25 mouse cellular contexts compared by ENCODE assay signal in the genomic region with DNA sequence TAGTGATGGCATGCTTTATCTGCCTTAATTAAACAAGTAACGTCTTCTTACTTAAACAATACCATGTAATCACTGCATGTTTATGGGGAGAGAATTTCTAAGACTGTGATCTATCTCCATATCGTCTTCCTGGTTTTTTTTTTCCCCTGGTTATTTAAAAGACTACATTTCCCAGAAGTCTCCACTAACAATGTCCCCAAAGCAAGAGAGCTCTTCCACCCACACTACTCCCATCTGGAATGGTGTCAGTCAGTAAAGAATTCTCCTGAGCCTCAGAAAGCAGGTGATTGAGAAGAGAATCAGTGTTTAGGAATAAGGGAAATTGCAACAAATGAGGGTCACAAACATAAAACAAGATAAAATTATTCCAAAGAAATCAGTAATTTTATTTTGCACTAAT. TPM values are rescaled to one million over a fixed set of nuclear protein-coding genes. Genes with fewer than 3 reads are reported as not detected.
A peak's percentile ranks its signal among the peaks of the same experiment; 100 is the strongest.
DNase-seq lines count a peak whose midpoint lies in the region; ATAC-seq and TF ChIP-seq lines count a peak whose summit lies in the region.
"Had no signal": no experiment of that assay in that cellular context is flagged by ENCODE, and none has a peak within 500 bp of the region (broad histone marks: within the 10 kb centered on the region; RNA-seq: fewer than 3 reads in every experiment).

No protein-coding gene starts in this region.

- peaks cover 4% of the 10 kb centered on the region; the same call in 1 of the 2 replicates for H3K4me1 ChIP-seq in hindbrain, postnatal 0 days (ENCODE audit: insufficient read depth, low read length)
- peaks cover 7% of the 10 kb centered on the region for H3K4me1 ChIP-seq in hindbrain, embryonic 12.5 days
- peaks cover 29% of the 10 kb centered on the region for H3K4me1 ChIP-seq in neural tube, embryonic 15.5 days
- H3K4me1 ChIP-seq in embryonic facial prominence, embryonic 10.5 days: peaks cover 15% of the 10 kb centered on the region

- no peaks in the 10 kb centered on the region for H3K36me3 ChIP-seq in hindbrain, postnatal 0 days (ENCODE audit: insufficient read depth, low read length)
- H3K36me3 ChIP-seq in hindbrain, embryonic 12.5 days: no peaks in the 10 kb centered on the region
- H3K36me3 ChIP-seq in neural tube, embryonic 15.5 days: no peaks in the 10 kb centered on the region
- no peaks in the 10 kb centered on the region for H3K36me3 ChIP-seq in embryonic facial prominence, embryonic 10.5 days (replicated peaks)
- H3K36me3 ChIP-seq: embryonic facial prominence, embryonic 13.5 days; heart, embryonic 10.5 days; hindbrain, embryonic 10.5 days; lung, embryonic 15.5 days; midbrain, embryonic 12.5 days had no signal

- 0 out of 2 replicates have a peak overlapping the region, but pooled peaks have one; percentile 5 for H3K4me2 ChIP-seq in hindbrain, postnatal 0 days (ENCODE audit: low read depth, low read length)
- H3K4me2 ChIP-seq in hindbrain, embryonic 12.5 days (replicated peaks): no peak overlapping the region
- peak overlapping the region; percentile 9; the same call in 1 of the 2 replicates for H3K4me2 ChIP-seq in neural tube, embryonic 15.5 days
- H3K4me2 ChIP-seq: embryonic facial prominence, embryonic 13.5 days; lung, embryonic 15.5 days; midbrain, embryonic 12.5 days had no signal

- DNase-seq in cerebellum, adult 9-10 months: peak; percentile 72
- DNase-seq in cerebellum, postnatal 4 days (ENCODE audit: low spot score in 2 of 2): no peak
- peak; percentile 42 for DNase-seq in hindbrain, postnatal 0 days (ENCODE audit: low spot score)
- no peak for DNase-seq in neural tube, embryonic 10.5 days (ENCODE audit: extremely low spot score, low spot score)
- DNase-seq in embryonic facial prominence, embryonic 10.5 days (ENCODE audit: low spot score): no peak
- DNase-seq: right cerebral cortex, adult 18-20 months; thymus, postnatal 25 days had no signal

- ATAC-seq in hindbrain, postnatal 0 days: no peak
- ATAC-seq in hindbrain, embryonic 12.5 days (ENCODE audit: low FRiP score): no peak
- no peak for ATAC-seq in neural tube, embryonic 15.5 days (ENCODE audit: low FRiP score)
- ATAC-seq: CD4-positive, CD25-positive, alpha-beta regulatory T cell, adult 4 months had no signal

- H3K27me3 ChIP-seq in hindbrain, postnatal 0 days (ENCODE audit: insufficient read depth, low read length): no peaks in the 10 kb centered on the region
- H3K27me3 ChIP-seq in hindbrain, embryonic 12.5 days: peaks cover 30% of the 10 kb centered on the region
- H3K27me3 ChIP-seq in neural tube, embryonic 15.5 days (replicated peaks): 0 out of 2 replicates have a peak, but pooled peaks cover 3% of the 10 kb centered on the region
- H3K27me3 ChIP-seq in embryonic facial prominence, embryonic 10.5 days (replicated peaks; ENCODE audit: low read depth, poor library complexity, severe bottlenecking): peaks cover 45% of the 10 kb centered on the region

- H3K27ac ChIP-seq in hindbrain, postnatal 0 days: no peak overlapping the region
- H3K27ac ChIP-seq in hindbrain, embryonic 12.5 days: no peak overlapping the region
- H3K27ac ChIP-seq in neural tube, embryonic 15.5 days (replicated peaks): no peak overlapping the region
- H3K27ac ChIP-seq in embryonic facial prominence, embryonic 10.5 days (replicated peaks): no peak overlapping the region
- H3K27ac ChIP-seq: embryonic facial prominence, embryonic 13.5 days; heart, embryonic 10.5 days; hindbrain, embryonic 10.5 days; liver, embryonic 14.5 days; lung, embryonic 15.5 days; midbrain, embryonic 12.5 days had no signal

- no peaks in the 10 kb centered on the region for H3K9me3 ChIP-seq in hindbrain, postnatal 0 days (ENCODE audit: low read length)
- H3K9me3 ChIP-seq in hindbrain, embryonic 12.5 days (replicated peaks): no peaks in the 10 kb centered on the region
- H3K9me3 ChIP-seq in neural tube, embryonic 15.5 days (replicated peaks): no peaks in the 10 kb centered on the region
- no peaks in the 10 kb centered on the region for H3K9me3 ChIP-seq in embryonic facial prominence, embryonic 10.5 days
- H3K9me3 ChIP-seq: embryonic facial prominence, embryonic 13.5 days; heart, embryonic 10.5 days; hindbrain, embryonic 10.5 days; lung, embryonic 15.5 days; midbrain, embryonic 12.5 days had no signal

- no peak for TF ChIP-seq CTCF in hindbrain, postnatal 0 days (IDR thresholded peaks at IDR 0.05; ENCODE audit: low read depth)

- H3K4me3 ChIP-seq in hindbrain, postnatal 0 days (ENCODE audit: low read length): no peak overlapping the region
- H3K4me3 ChIP-seq in hindbrain, embryonic 12.5 days: no peak overlapping the region
- H3K4me3 ChIP-seq in neural tube, embryonic 15.5 days (replicated peaks): no peak overlapping the region
- no peak overlapping the region for H3K4me3 ChIP-seq in embryonic facial prominence, embryonic 10.5 days
- H3K4me3 ChIP-seq: embryonic facial prominence, embryonic 13.5 days; heart, embryonic 10.5 days; hindbrain, embryonic 10.5 days; lung, embryonic 15.5 days; midbrain, embryonic 12.5 days; myocyte had no signal

- no peak overlapping the region for H3K9ac ChIP-seq in hindbrain, postnatal 0 days (replicated peaks; ENCODE audit: low read length)
- no peak overlapping the region for H3K9ac ChIP-seq in hindbrain, embryonic 12.5 days
- no peak overlapping the region for H3K9ac ChIP-seq in neural tube, embryonic 15.5 days (replicated peaks)
- H3K9ac ChIP-seq: embryonic facial prominence, embryonic 13.5 days; liver, embryonic 14.5 days; lung, embryonic 15.5 days; midbrain, embryonic 12.5 days had no signal

- 28% methylated on average over 2 of the region's 2 CpGs for WGBS in hindbrain, postnatal 0 days
- 44% methylated on average over 2 of the region's 2 CpGs for WGBS in hindbrain, embryonic 12.5 days
- 22% methylated on average over 2 of the region's 2 CpGs for WGBS in neural tube, embryonic 15.5 days
- WGBS in embryonic facial prominence, embryonic 10.5 days: 37% methylated on average over 2 of the region's 2 CpGs

RNA-seq across cellular contexts. Expression of a gene that starts 2.5 kb away (rescaled TPM):
- 86.8 and 90.5 TPM in 2 replicates for total RNA-seq in hindbrain, postnatal 0 days (2014; rRNA removed)
- polyA plus RNA-seq in hindbrain, postnatal 0 days (2015; fragmentation: Nextera tagmentation; extraction: Ambion mirVana): 22.7 and 24.5 TPM in 2 replicates
- polyA plus RNA-seq in hindbrain, embryonic 12.5 days (2016; fragmentation: Nextera tagmentation; extraction: Ambion mirVana): 7.9 and 8.1 TPM in 2 replicates
- 28.6 and 33.0 TPM in 2 replicates for polyA plus RNA-seq in neural tube, embryonic 15.5 days (2015; fragmentation: Nextera tagmentation; extraction: Ambion mirVana)
- 0.54 and 1.00 TPM in 2 replicates for polyA plus RNA-seq in embryonic facial prominence, embryonic 10.5 days (2016; fragmentation: Nextera tagmentation; extraction: Ambion mirVana)
- total RNA-seq: neutrophil, adult 5-6 weeks had no signal
- polyA plus RNA-seq: CD4-positive, CD25-positive, alpha-beta regulatory T cell, adult 4 months; myocyte had no signal

RNA-seq across cellular contexts. Expression of a gene that starts 33.4 kb away (rescaled TPM):
- 0.11 and 0.58 TPM in 2 replicates for total RNA-seq in hindbrain, postnatal 0 days (2014; rRNA removed)
- polyA plus RNA-seq in hindbrain, postnatal 0 days (2015; fragmentation: Nextera tagmentation; extraction: Ambion mirVana): 0.25 and 0.28 TPM in 2 replicates
- polyA plus RNA-seq in hindbrain, embryonic 12.5 days (2016; fragmentation: Nextera tagmentation; extraction: Ambion mirVana): not detected in 2 replicates
- polyA plus RNA-seq in neural tube, embryonic 15.5 days (2015; fragmentation: Nextera tagmentation; extraction: Ambion mirVana): 0.33 and 0.36 TPM in 2 replicates
- not detected in 2 replicates for polyA plus RNA-seq in embryonic facial prominence, embryonic 10.5 days (2016; fragmentation: Nextera tagmentation; extraction: Ambion mirVana)
- total RNA-seq: adrenal gland, postnatal 36 days; gastrocnemius, postnatal 4 days; neutrophil, adult 5-6 weeks had no signal
- polyA plus RNA-seq: CD4-positive, CD25-positive, alpha-beta regulatory T cell, adult 4 months; embryonic facial prominence, embryonic 13.5 days; heart, embryonic 10.5 days; heart, postnatal 0 days; hindbrain, embryonic 10.5 days; intestine, embryonic 14.5 days; kidney, embryonic 14.5 days; large intestine, adult 2 months; limb, embryonic 14.5 days; liver, embryonic 14.5 days; midbrain, embryonic 12.5 days; myocyte had no signal

Comparison
In these comparisons a context has a peak if more than half of its experiments do, and no peak if none do; other contexts are left out.
1. DNase-seq: peak in cerebellum, adult 9-10 months (single experiment) and hindbrain, postnatal 0 days (single experiment); none in cerebellum, postnatal 4 days (0 of 2), neural tube, embryonic 10.5 days (single experiment) and embryonic facial prominence, embryonic 10.5 days (single experiment).